13 mouse cellular contexts compared by ENCODE assay signal in the genomic region with DNA sequence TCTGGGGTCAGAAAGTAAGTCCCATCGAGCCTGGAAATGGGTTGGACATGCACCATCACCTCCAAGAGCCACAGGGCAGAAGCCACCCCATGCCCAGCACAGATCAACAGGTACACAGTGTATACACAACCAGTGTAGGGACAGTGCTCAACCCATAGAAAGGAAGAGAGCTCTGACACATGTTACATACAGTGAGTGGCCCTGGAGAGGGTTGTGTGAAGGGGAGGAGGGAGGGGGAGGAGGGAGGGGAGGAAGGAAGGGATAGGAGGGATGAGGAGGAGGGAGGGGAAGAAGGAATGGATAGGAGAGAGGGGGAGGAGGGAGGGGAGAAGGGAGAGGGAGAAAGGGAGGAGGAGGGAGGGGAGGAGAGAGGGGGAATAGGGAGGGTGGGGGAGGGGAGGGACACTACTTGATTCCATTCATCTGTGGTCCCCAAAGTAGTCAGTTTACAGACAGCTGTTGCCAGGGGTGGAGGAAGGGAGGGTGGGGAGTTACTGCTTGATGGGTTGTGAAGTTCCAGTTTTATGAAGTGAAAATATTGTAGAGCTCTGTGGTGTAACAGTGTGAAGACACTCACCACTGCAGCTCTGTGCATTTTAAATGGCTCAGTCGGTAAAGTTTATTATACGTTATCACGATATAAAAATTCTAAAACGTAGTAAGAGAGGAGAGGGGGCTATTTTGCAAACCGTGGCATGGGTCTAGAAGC. TPM values are rescaled to one million over a fixed set of nuclear protein-coding genes. Genes with fewer than 3 reads are reported as not detected.
DNase-seq lines count a peak whose midpoint lies in the region; ATAC-seq and TF ChIP-seq lines count a peak whose summit lies in the region.
"Had no signal": no experiment of that assay in that cellular context is flagged by ENCODE, and none has a peak within 500 bp of the region (broad histone marks: within the 10 kb centered on the region; RNA-seq: fewer than 3 reads in every experiment).

No protein-coding gene starts in this region.

- peaks cover 23% of the 10 kb centered on the region for H3K4me1 ChIP-seq in limb, embryonic 12.5 days (replicated peaks)
- peaks cover 40% of the 10 kb centered on the region for H3K4me1 ChIP-seq in limb, embryonic 10.5 days
- H3K4me1 ChIP-seq in forebrain, embryonic 12.5 days: peaks cover 72% of the 10 kb centered on the region
- no peaks in the 10 kb centered on the region for H3K4me1 ChIP-seq in limb, embryonic 14.5 days (ENCODE audit: control insufficient read depth, insufficient read depth, low read length)
- H3K4me1 ChIP-seq in neural tube, embryonic 15.5 days: peaks cover 73% of the 10 kb centered on the region

- peaks cover 56% of the 10 kb centered on the region for H3K27me3 ChIP-seq in limb, embryonic 12.5 days
- H3K27me3 ChIP-seq in limb, embryonic 10.5 days (ENCODE audit: low read depth, poor library complexity, severe bottlenecking): peaks cover 50% of the 10 kb centered on the region
- 0 out of 2 replicates have a peak, but pooled peaks cover 12% of the 10 kb centered on the region for H3K27me3 ChIP-seq in forebrain, embryonic 12.5 days
- no peaks in the 10 kb centered on the region for H3K27me3 ChIP-seq in limb, embryonic 14.5 days (ENCODE audit: control insufficient read depth, insufficient read depth, low read length)
- no peaks in the 10 kb centered on the region for H3K27me3 ChIP-seq in neural tube, embryonic 15.5 days (replicated peaks)

- WGBS in limb, embryonic 12.5 days: 64% methylated on average over 6 of the region's 6 CpGs
- 78% methylated on average over 6 of the region's 6 CpGs for WGBS in limb, embryonic 10.5 days
- 75% methylated on average over 6 of the region's 6 CpGs for WGBS in forebrain, embryonic 12.5 days
- 37% methylated on average over 6 of the region's 6 CpGs for WGBS in limb, embryonic 14.5 days
- 43% methylated on average over 6 of the region's 6 CpGs for WGBS in neural tube, embryonic 15.5 days

- H3K9ac ChIP-seq in limb, embryonic 12.5 days (replicated peaks): no peak overlapping the region
- no peak overlapping the region for H3K9ac ChIP-seq in forebrain, embryonic 12.5 days
- H3K9ac ChIP-seq in limb, embryonic 14.5 days (ENCODE audit: low read depth, low read length, severe bottlenecking): no peak overlapping the region
- H3K9ac ChIP-seq in neural tube, embryonic 15.5 days (replicated peaks): no peak overlapping the region

- peak; percentile 73; the same call in 1 of the 2 replicates for ATAC-seq in limb, embryonic 12.5 days (ENCODE audit: insufficient number of reproducible peaks, insufficient read depth, low FRiP score, low TSS enrichment, low read depth)
- peak; percentile 57 for ATAC-seq in forebrain, embryonic 12.5 days (ENCODE audit: low FRiP score)
- peak; percentile 23; the same call in 1 of the 2 replicates for ATAC-seq in limb, embryonic 14.5 days (ENCODE audit: low FRiP score, low read depth)
- 0 out of 2 replicates have a peak, but pooled peaks have one; percentile 19 for ATAC-seq in neural tube, embryonic 15.5 days (ENCODE audit: low FRiP score)
- ATAC-seq: Patski had no signal

- no peaks in the 10 kb centered on the region for H3K36me3 ChIP-seq in limb, embryonic 12.5 days
- H3K36me3 ChIP-seq in limb, embryonic 10.5 days: no peaks in the 10 kb centered on the region
- no peaks in the 10 kb centered on the region for H3K36me3 ChIP-seq in forebrain, embryonic 12.5 days (replicated peaks)
- no peaks in the 10 kb centered on the region for H3K36me3 ChIP-seq in limb, embryonic 14.5 days (ENCODE audit: control insufficient read depth, insufficient read depth, low read length)
- no peaks in the 10 kb centered on the region for H3K36me3 ChIP-seq in neural tube, embryonic 15.5 days

- no peaks in the 10 kb centered on the region for H3K9me3 ChIP-seq in limb, embryonic 12.5 days
- H3K9me3 ChIP-seq in limb, embryonic 10.5 days (replicated peaks): no peaks in the 10 kb centered on the region
- no peaks in the 10 kb centered on the region for H3K9me3 ChIP-seq in forebrain, embryonic 12.5 days
- no peaks in the 10 kb centered on the region for H3K9me3 ChIP-seq in limb, embryonic 14.5 days (ENCODE audit: control insufficient read depth, low read length)
- no peaks in the 10 kb centered on the region for H3K9me3 ChIP-seq in neural tube, embryonic 15.5 days (replicated peaks)

- no peak for DNase-seq in limb, embryonic 10.5 days (ENCODE audit: low spot score)
- no peak for DNase-seq in limb, embryonic 14.5 days (ENCODE audit: low spot score)
- DNase-seq in thymus, postnatal 25 days: no peak
- no peak for DNase-seq in right cerebral cortex, postnatal 10 days (ENCODE audit: low spot score in 2 of 2)
- no peak for DNase-seq in left cerebral cortex, adult 11 months (ENCODE audit: low spot score)
- DNase-seq: cerebellum, adult 11-12 months; gastrocnemius, postnatal 36 days; kidney, postnatal 10 days; thymus, postnatal 4 days had no signal

- TF ChIP-seq POLR2A in limb, embryonic 14.5 days (IDR thresholded peaks at IDR 0.05; ENCODE audit: borderline replicate concordance, extremely low read depth, insufficient read depth, insufficient read length): no peak

- no peak overlapping the region for H3K4me2 ChIP-seq in limb, embryonic 12.5 days
- no peak overlapping the region for H3K4me2 ChIP-seq in forebrain, embryonic 12.5 days
- no peak overlapping the region for H3K4me2 ChIP-seq in limb, embryonic 14.5 days (replicated peaks; ENCODE audit: low read depth, low read length, severe bottlenecking)
- no peak overlapping the region for H3K4me2 ChIP-seq in neural tube, embryonic 15.5 days

- H3K27ac ChIP-seq in limb, embryonic 12.5 days: no peak overlapping the region
- no peak overlapping the region for H3K27ac ChIP-seq in limb, embryonic 10.5 days
- peak overlapping the region; percentile 83 for H3K27ac ChIP-seq in forebrain, embryonic 12.5 days
- no peak overlapping the region for H3K27ac ChIP-seq in limb, embryonic 14.5 days (replicated peaks; ENCODE audit: low read depth, low read length)
- peak overlapping the region; percentile 62 for H3K27ac ChIP-seq in neural tube, embryonic 15.5 days (replicated peaks)

- H3K4me3 ChIP-seq in limb, embryonic 12.5 days (replicated peaks): no peak overlapping the region
- no peak overlapping the region for H3K4me3 ChIP-seq in limb, embryonic 10.5 days
- no peak overlapping the region for H3K4me3 ChIP-seq in forebrain, embryonic 12.5 days (replicated peaks)
- H3K4me3 ChIP-seq in limb, embryonic 14.5 days (replicated peaks; ENCODE audit: low read length): no peak overlapping the region
- H3K4me3 ChIP-seq in neural tube, embryonic 15.5 days (replicated peaks): no peak overlapping the region

RNA-seq across cellular contexts. Expression of gene Slit1, which starts 45.5 kb away (rescaled TPM):
- polyA plus RNA-seq in limb, embryonic 12.5 days (2016; fragmentation: Nextera tagmentation; extraction: Ambion mirVana): 0.15 and 0.40 TPM in 2 replicates
- polyA plus RNA-seq in limb, embryonic 10.5 days (2016; fragmentation: Nextera tagmentation; extraction: Ambion mirVana): 0.97 and 1.1 TPM in 2 replicates
- 11.0 and 14.0 TPM in 2 replicates for polyA plus RNA-seq in forebrain, embryonic 12.5 days (2016; fragmentation: Nextera tagmentation; extraction: Ambion mirVana)
- 0.68 and 0.85 TPM in 2 replicates for polyA plus RNA-seq in limb, embryonic 14.5 days (2012; rRNA removed)
- 0.14 and 0.50 TPM in 2 replicates for polyA plus RNA-seq in limb, embryonic 14.5 days (2014; fragmentation: Nextera tagmentation; extraction: Ambion mirVana)
- 32.8 and 36.8 TPM in 2 replicates for polyA plus RNA-seq in neural tube, embryonic 15.5 days (2015; fragmentation: Nextera tagmentation; extraction: Ambion mirVana)

Comparison
In these comparisons a context has a peak if more than half of its experiments do, and no peak if none do; other contexts are left out.
1. ATAC-seq: peak in every context shown above with its lines; median percentile 73 in limb, embryonic 12.5 days; 57 in forebrain, embryonic 12.5 days; 23 in limb, embryonic 14.5 days; 19 in neural tube, embryonic 15.5 days.
2. H3K27ac ChIP-seq: peak in forebrain, embryonic 12.5 days (single experiment) and neural tube, embryonic 15.5 days (single experiment); none in limb, embryonic 12.5 days (single experiment), limb, embryonic 10.5 days (single experiment) and limb, embryonic 14.5 days (single experiment).